Mouse (Mus musculus): Measurements from ENCODE around the gene Atp2b1.
A peak's percentile ranks its signal among the peaks of the same experiment; 100 is the strongest.

The Atp2b1 gene

GRCm38 (mm10) chr10:98913961-98914809 lies at the start of gene Atp2b1:
Gene Atp2b1, plus strand, starts transcription at chr10:98914406.
- DNase-seq (ENCODE audit: low spot score), result peak; percentile 94

GRCm38 (mm10) chr10:98864851-98865250 lies 49.4 kb upstream of the Atp2b1 start:
- DNase-seq (ENCODE audit: low spot score), result no peak

- no peak for DNase-seq (ENCODE audit: low spot score)
These were observed 47.3 kb upstream of the Atp2b1 start for GRCm38 (mm10) chr10:98866836-98867370.

- DNase-seq (ENCODE audit: low spot score), result no peak
These were observed 45.8 kb upstream of the Atp2b1 start for GRCm38 (mm10) chr10:98868351-98868908.

GRCm38 (mm10) chr10:98877855-98878254 lies 36.4 kb upstream of the Atp2b1 start:
- no peak for DNase-seq (ENCODE audit: low spot score)

GRCm38 (mm10) chr10:98878636-98879035 lies 35.6 kb upstream of the Atp2b1 start:
- no peak for DNase-seq (ENCODE audit: low spot score)

- DNase-seq (ENCODE audit: low spot score), result peak; percentile 32
These were observed 34.1 kb upstream of the Atp2b1 start for GRCm38 (mm10) chr10:98880057-98880456.

GRCm38 (mm10) chr10:98880711-98881110 lies 33.5 kb upstream of the Atp2b1 start:
- DNase-seq (ENCODE audit: low spot score), result no peak

- no peak for DNase-seq (ENCODE audit: low spot score)
These were observed 32.7 kb upstream of the Atp2b1 start for GRCm38 (mm10) chr10:98881492-98881891.

GRCm38 (mm10) chr10:98882587-98882986 lies 31.6 kb upstream of the Atp2b1 start:
- DNase-seq (ENCODE audit: low spot score), result no peak

- DNase-seq (ENCODE audit: low spot score), result peak; percentile 4
These were observed 29.8 kb upstream of the Atp2b1 start for GRCm38 (mm10) chr10:98884445-98884844.

- no peak for DNase-seq (ENCODE audit: low spot score)
These were observed 27.4 kb upstream of the Atp2b1 start for GRCm38 (mm10) chr10:98886770-98887271.

GRCm38 (mm10) chr10:98891361-98891760 lies 22.8 kb upstream of the Atp2b1 start:
- no peak for DNase-seq (ENCODE audit: low spot score)

GRCm38 (mm10) chr10:98897507-98897906 lies 16.7 kb upstream of the Atp2b1 start:
- no peak for DNase-seq (ENCODE audit: low spot score)

GRCm38 (mm10) chr10:98897913-98898748 lies 16.1 kb upstream of the Atp2b1 start:
- no peak for DNase-seq (ENCODE audit: low spot score)

- no peak for DNase-seq (ENCODE audit: low spot score)
These were observed 12.7 kb upstream of the Atp2b1 start for GRCm38 (mm10) chr10:98901533-98901932.

GRCm38 (mm10) chr10:98905987-98906386 lies 8.2 kb upstream of the Atp2b1 start:
- DNase-seq (ENCODE audit: low spot score), result no peak

GRCm38 (mm10) chr10:98906941-98907549 lies 7.2 kb upstream of the Atp2b1 start:
- no peak for DNase-seq (ENCODE audit: low spot score)

- no peak for DNase-seq (ENCODE audit: low spot score)
These were observed 621 bp upstream of the Atp2b1 start for GRCm38 (mm10) chr10:98913610-98913960.

GRCm38 (mm10) chr10:98914810-98915241 lies 620 bp downstream of the Atp2b1 start:
- peak; percentile 85 for DNase-seq (ENCODE audit: low spot score)

GRCm38 (mm10) chr10:98915398-98915931 lies 1.3 kb downstream of the Atp2b1 start:
- DNase-seq (ENCODE audit: low spot score), result peak; percentile 49
